Mouse (Mus musculus) liver, embryonic 11.5 days (tissue): ENCODE measurements around the gene Acsf3. TPM values are rescaled to one million over a fixed set of nuclear protein-coding genes. Genes with fewer than 3 reads are reported as not detected.

Experiments used
- ATAC-seq: fragments of 200-750 bp; cut with Nextera tagmentation; replicated peaks from 2 replicates; pipeline ENCODE4 v1.8.0; 2017; ENCODE audit warnings: moderate number of reproducible peaks, mild to moderate bottlenecking, moderate TSS enrichment, moderate library complexity; ENCODE audit not compliant: low FRiP score
- DNase-seq: peaks from one replicate; pipeline ENCODE4 v3.0.0-alpha.2; 2017; ENCODE audit warnings: low spot score
- H3K27ac ChIP-seq: fragments of 300-500 bp; sonication (generic); 2 replicates; pipeline ENCODE4 v1.5.1; 2014; ENCODE audit warnings: mild to moderate bottlenecking, low read depth, low read length, control low read depth
- H3K27me3 ChIP-seq: fragments of 300-500 bp; sonication (generic); replicated peaks from 2 replicates; pipeline ENCODE4 v1.6.1; 2014; ENCODE audit warnings: low read length, mixed read lengths; ENCODE audit not compliant: control insufficient read depth, insufficient read depth
- H3K36me3 ChIP-seq: fragments of 300-500 bp; sonication (generic); 2 replicates; pipeline ENCODE4 v1.6.1; 2014; ENCODE audit warnings: mild to moderate bottlenecking, low read length, moderate library complexity, mixed read lengths; ENCODE audit not compliant: control insufficient read depth, insufficient read depth
- H3K4me1 ChIP-seq: fragments of 300-500 bp; sonication (generic); replicated peaks from 2 replicates; pipeline ENCODE4 v1.6.1; 2014; ENCODE audit warnings: low read length, mixed read lengths; ENCODE audit not compliant: control insufficient read depth, insufficient read depth
- H3K4me2 ChIP-seq: fragments of 300-500 bp; sonication (generic); 2 replicates; pipeline ENCODE4 v1.6.1; 2014; ENCODE audit warnings: mild to moderate bottlenecking, control low read depth, moderate library complexity
- H3K4me3 ChIP-seq: fragments of 300-500 bp; sonication (generic); 2 replicates; pipeline ENCODE4 v1.5.1; 2014; ENCODE audit warnings: low read depth, low read length, control low read depth
- H3K9ac ChIP-seq: fragments of 300-500 bp; sonication (generic); 2 replicates; pipeline ENCODE4 v1.6.1; 2014; ENCODE audit warnings: low read depth, low read length, control low read depth
- H3K9me3 ChIP-seq: fragments of 300-500 bp; sonication (generic); 2 replicates; pipeline ENCODE4 v1.6.1; 2016; ENCODE audit warnings: low read length, inconsistent platforms, mixed read lengths; ENCODE audit not compliant: control insufficient read depth
- WGBS: fragments of 180-500 bp; shearing (Covaris S2); extraction: QIAGEN DNeasy Blood & Tissue Kit; methylation state at CpG from one replicate; pipeline ENCODE4 v1.1.7; 2014; 5-methylcytosine and 5-hydroxymethylcytosine counted together
- polyA plus RNA-seq: library from polyadenylated mRNA; unstranded; fragments of >200 nt; fragmentation: Nextera tagmentation; extraction: Ambion mirVana; gene quantifications from 2 replicates; pipeline ENCODE4 v1.2.1, GENCODE M21; 2014

Acsf3 gene
- polyA plus RNA-seq, 1 experiment from 2014 or later = 16.6 TPM

DNA sequence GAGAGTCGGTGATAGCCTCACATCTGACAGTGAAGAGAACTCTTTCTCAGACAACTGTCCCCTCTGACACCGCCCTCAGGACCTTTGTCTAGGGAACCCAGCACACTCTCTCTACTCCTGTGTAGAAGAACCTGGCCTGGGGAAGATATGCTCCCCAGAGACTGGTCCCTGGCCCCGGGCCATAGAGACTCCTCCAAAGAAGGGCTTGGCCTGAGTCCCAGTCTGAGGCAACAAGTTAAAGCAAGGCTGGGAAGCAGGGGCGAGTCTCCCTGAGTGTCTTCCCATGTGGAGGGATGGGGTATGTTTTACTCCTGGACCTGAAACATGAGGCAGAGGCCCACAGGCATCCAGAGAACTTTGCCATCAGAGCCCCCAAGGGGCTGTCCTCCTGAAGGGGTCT lies 70.4 kb downstream of the Acsf3 start:
- no peak overlapping the region for H3K27ac ChIP-seq
- H3K9ac ChIP-seq = no peak overlapping the region
- DNase-seq (no peak), ATAC-seq (no peak)
- 76% methylated on average over 4 of the region's 4 CpGs for WGBS
- H3K36me3 ChIP-seq = no peaks in the 10 kb centered on the region
- no peak overlapping the region for H3K4me3 ChIP-seq
- H3K4me2 ChIP-seq = no peak overlapping the region
- 0 out of 2 replicates have a peak, but pooled peaks cover 2% of the 10 kb centered on the region for H3K4me1 ChIP-seq
- H3K27me3 ChIP-seq = peaks cover 28% of the 10 kb centered on the region
- no peaks in the 10 kb centered on the region for H3K9me3 ChIP-seq

DNA sequence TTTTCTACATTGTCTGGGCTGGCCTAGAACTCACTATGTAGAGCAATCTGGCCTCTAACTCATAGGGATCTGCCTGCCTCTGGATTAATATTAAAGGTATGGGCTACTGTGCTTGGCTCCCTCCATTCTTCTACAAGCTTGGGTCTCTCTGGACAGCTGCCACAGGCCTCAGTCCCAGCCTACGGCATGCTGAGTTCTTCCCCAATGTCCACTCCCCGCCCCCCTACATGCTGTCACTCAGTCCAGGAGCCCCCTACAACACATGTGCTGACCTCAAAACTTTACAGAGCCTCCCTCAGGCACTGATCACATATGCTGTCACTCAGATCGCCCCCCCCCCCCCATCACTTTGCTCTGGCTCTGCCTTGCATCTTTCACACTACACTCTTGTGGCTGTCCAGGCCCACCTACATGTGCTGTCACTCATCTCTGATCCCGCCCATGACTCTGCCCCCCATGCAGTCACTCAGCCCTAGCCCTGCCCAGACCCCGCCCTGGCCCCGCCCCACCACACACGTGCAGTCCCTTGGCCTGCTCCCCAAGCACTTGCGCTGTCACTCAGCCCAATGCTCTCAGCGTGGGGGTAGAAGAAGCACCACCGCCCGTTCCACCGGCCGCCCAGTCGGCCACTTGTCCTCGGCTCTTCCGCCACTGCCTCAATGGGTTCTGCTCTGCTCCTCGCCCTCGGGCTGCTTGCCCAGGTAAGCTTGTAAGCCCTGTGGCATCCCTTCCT lies 72.7 kb downstream of the Acsf3 start, which contains the start of gene Cdh15:
Gene Cdh15 (plus strand): TSS at position 138 of the 733 bp plus-strand sequence.
- no peak within 1 kb of the TSS for H3K4me3 ChIP-seq
- peak within 1 kb of the TSS; percentile 46 for H3K4me2 ChIP-seq
- peaks cover 22% of the 10 kb centered on the region for H3K27me3 ChIP-seq
- 0 out of 2 replicates have a peak, but pooled peaks cover 2% of the 10 kb centered on the region for H3K4me1 ChIP-seq
- H3K9me3 ChIP-seq = no peaks in the 10 kb centered on the region
- no peak within 1 kb of the TSS for H3K9ac ChIP-seq
- DNase-seq (peak; percentile 75), ATAC-seq (peak; percentile 90)
- no peak within 1 kb of the TSS for H3K27ac ChIP-seq
- 20% methylated on average over 17 of the region's 18 CpGs for WGBS
- no peaks in the 10 kb centered on the region for H3K36me3 ChIP-seq

DNA sequence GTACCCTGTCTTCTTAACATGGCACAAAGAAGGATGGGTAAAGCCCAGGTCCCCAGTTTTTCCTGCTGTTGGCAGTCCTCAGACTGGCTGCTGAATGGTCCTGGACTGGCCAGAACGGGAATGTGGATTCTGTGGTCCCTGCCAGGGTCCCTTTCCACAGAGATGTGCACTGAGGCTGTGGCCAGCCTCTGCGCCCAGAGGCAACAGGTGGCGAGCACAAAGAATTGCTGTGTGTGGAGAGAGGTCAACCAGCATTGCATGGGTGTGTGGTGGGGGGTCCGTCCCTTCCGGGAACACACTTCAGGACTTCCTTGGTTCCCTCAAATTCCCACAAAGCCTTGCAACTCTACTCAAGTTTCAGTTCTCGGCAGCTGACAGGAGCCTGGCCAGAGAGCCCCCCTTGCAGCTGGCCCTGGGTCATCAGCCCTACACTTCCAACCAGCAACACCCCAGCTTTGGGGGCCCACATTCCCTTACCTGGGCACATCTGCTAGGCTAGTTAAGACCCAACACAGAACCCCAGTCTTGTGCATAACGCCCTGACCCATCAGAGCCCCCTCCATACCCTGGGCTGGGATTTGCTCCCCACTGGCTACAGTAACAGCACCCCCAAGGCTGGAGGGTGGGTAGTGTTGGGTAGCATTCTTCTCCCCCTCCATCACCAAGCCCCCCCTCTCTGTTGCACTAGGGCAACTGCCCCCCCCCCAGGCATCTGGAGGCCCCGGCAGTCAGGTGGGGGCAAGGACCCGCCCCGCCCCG lies 74.0 kb downstream of the Acsf3 start:
- DNase-seq = no peak
- 70% methylated on average over 11 of the region's 11 CpGs for WGBS
- Histone ChIP-seq H3K4me3 (no peak overlapping the region), H3K9ac (no peak overlapping the region), H3K27ac (no peak overlapping the region), H3K9me3 (no peaks in the 10 kb centered on the region), H3K27me3 (peaks cover 23% of the 10 kb centered on the region), H3K4me2 (no peak overlapping the region), H3K4me1 (peaks cover 5% of the 10 kb centered on the region; the same call in 1 of the 2 replicates), H3K36me3 (no peaks in the 10 kb centered on the region)
- ATAC-seq = no peak

DNA sequence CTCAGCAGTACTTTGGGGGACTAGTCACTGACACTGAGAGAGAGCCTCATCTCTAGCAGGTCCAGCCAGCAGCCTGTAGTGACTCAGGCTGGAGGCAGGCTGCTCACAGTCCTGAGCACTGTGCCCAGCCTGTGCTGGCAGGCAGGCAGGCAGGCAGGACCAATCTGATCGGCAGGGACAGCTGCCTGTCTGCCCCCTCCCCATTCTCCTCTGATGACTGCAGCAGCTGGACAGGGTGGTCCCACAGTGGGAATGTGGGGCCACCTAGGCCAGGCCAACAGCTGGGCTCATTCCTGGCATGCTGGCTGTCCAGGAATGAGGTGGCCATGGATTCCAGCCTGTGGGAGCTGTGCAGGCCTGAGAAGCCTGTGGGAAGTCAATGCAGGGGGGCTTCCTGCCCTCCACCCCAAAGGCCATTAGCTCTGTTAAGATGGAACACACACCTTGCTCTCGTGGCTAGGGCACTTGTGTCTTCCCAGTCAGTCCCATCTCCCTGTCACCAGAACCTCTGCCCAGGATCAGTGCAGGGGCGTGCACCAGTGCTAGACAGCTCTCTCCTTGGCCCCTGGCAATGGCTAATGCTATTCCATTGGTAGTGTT lies 75.5 kb downstream of the Acsf3 start:
- H3K4me2 ChIP-seq = no peak overlapping the region
- H3K9ac ChIP-seq = no peak overlapping the region
- 55% methylated on average over 3 of the region's 3 CpGs for WGBS
- no peak overlapping the region for H3K27ac ChIP-seq
- DNase-seq (no peak), ATAC-seq (no peak)
- no peaks in the 10 kb centered on the region for H3K9me3 ChIP-seq
- no peak overlapping the region for H3K4me3 ChIP-seq
- no peaks in the 10 kb centered on the region for H3K36me3 ChIP-seq
- H3K27me3 ChIP-seq = peaks cover 23% of the 10 kb centered on the region
- peaks cover 5% of the 10 kb centered on the region; the same call in 1 of the 2 replicates for H3K4me1 ChIP-seq

DNA sequence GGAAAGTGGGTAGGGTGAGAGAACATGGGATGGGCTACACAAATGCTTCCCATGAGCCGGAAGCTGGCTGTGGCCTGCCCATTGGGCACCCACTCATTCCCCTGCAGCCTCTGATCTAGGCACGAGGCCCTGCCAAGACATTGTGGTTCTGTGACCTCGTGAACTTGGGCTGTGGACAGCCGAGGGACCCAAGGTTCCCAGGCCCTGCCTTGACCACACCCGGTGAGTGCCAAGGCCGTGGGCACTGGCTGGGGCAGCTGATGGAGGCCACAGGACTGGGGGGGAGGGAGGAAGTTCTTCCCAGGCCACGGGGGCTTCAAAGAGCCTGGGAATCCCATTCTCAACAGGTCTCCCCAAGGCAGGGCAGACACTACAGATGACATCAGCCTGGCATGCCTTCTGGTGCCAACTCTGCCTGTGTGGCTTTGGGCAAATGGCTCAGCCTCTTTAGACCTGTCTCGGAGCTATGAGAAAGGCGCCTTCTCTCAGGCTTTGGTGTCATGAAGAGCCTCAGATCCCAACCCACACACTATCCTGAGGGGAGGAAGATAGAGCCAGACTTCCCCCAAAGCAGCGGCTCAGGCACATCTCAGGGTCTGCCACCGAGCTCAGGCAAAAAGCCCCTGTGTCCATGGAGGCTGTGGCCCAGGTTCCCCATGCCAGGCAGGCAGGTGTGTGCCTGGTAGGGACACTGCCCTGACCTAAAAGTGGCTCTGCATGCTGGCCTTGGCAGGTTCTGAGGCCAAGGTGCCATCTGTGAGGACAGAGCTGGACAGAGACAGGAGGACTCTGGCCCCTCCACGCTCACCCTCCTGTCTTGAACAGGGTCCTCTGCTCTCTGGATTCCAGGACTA lies 76.6 kb downstream of the Acsf3 start:
- no peak overlapping the region for H3K27ac ChIP-seq
- no peak for ATAC-seq

DNA sequence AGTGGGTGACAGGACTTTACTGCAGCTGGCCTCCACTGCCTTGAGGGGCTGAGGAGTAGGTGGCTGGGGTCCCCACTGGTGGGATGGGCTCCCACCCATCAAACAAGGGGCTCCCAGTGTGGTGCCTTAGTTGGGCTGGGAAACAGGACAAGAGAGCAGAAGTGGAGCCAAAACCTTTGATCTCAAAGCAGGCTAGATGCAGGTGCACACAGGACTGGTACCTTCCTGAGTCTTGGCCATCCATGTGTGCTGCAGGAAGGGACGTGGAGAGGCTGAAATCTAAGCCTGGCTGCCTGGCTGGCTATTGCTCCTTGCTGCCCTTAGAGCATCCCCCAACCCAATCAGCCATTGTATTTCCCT lies 77.2 kb downstream of the Acsf3 start:
- Histone ChIP-seq H3K4me1 (peaks cover 5% of the 10 kb centered on the region; the same call in 1 of the 2 replicates), H3K27me3 (peaks cover 16% of the 10 kb centered on the region), H3K27ac (no peak overlapping the region), H3K9ac (no peak overlapping the region), H3K36me3 (no peaks in the 10 kb centered on the region), H3K9me3 (no peaks in the 10 kb centered on the region), H3K4me3 (no peak overlapping the region), H3K4me2 (no peak overlapping the region)
- ATAC-seq (no peak), DNase-seq (no peak)
- WGBS = 70% methylated on average over 1 of the region's 1 CpGs

More for the DNA sequence above, 76.6 kb downstream of the Acsf3 start:
- no peak overlapping the region for H3K9ac ChIP-seq
- H3K27me3 ChIP-seq = peaks cover 18% of the 10 kb centered on the region
- no peaks in the 10 kb centered on the region for H3K36me3 ChIP-seq
- H3K4me2 ChIP-seq = no peak overlapping the region
- H3K4me3 ChIP-seq = no peak overlapping the region
- H3K4me1 ChIP-seq = peaks cover 5% of the 10 kb centered on the region; the same call in 1 of the 2 replicates
- 73% methylated on average over 12 of the region's 12 CpGs for WGBS
- no peaks in the 10 kb centered on the region for H3K9me3 ChIP-seq
- DNase-seq = no peak

DNA sequence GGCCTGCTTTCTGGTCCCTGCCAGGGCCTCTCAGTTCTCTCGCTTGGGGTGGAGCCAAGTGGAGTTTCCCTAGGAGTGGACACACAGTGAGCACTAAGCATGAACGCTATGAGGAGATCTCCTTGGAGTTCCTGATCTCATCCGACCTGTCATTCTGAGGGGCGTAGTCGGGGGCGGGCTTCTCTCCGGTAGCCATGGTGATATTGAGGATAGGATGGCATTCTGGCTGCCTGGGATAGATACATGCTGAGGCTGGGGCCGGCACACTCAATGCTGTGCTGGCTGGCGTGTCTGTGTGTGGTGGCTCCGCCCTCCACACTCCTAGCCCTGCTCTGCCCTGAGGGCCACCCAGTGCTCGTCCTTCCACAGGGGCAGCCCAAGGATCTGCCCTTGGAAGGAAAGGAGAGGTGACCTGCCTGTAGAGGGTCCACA lies 78.1 kb downstream of the Acsf3 start:
- ATAC-seq (no peak), DNase-seq (no peak)
- peaks cover 4% of the 10 kb centered on the region; the same call in 1 of the 2 replicates for H3K4me1 ChIP-seq
- no peak overlapping the region for H3K9ac ChIP-seq
- H3K36me3 ChIP-seq = no peaks in the 10 kb centered on the region
- H3K4me2 ChIP-seq = no peak overlapping the region
- no peak overlapping the region for H3K4me3 ChIP-seq
- whole genome bisulfite sequencing = 37% methylated on average over 11 of the region's 11 CpGs
- H3K27me3 ChIP-seq = peaks cover 14% of the 10 kb centered on the region
- H3K27ac ChIP-seq = no peak overlapping the region
- no peaks in the 10 kb centered on the region for H3K9me3 ChIP-seq

DNA sequence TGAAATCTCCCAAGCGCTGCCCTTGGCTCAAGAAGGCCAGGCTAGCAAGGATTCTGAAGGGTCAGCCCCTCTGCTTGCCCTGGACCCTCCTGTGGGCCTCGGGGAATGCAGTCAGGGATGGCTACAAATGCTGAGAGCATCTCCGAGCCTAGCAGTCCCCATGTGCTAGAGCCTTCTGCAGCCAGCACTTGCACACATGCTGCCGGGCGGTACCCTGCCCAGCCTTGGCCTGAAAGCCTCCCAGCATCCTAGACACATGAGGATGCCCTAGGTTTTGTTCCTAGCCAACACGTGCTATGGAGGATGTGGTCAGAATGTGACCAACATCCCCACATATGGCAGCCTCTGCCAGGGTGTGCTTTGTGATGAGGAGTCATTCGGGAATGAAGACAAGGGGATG lies 79.1 kb downstream of the Acsf3 start:
- no peak overlapping the region for H3K4me3 ChIP-seq
- WGBS = 60% methylated on average over 7 of the region's 7 CpGs
- H3K27me3 ChIP-seq = peaks cover 5% of the 10 kb centered on the region; the same call in 1 of the 2 replicates
- no peak for ATAC-seq
- no peak overlapping the region for H3K27ac ChIP-seq
- H3K9ac ChIP-seq = no peak overlapping the region
- H3K4me1 ChIP-seq = peaks cover 2% of the 10 kb centered on the region; the same call in 1 of the 2 replicates
- no peaks in the 10 kb centered on the region for H3K9me3 ChIP-seq
- no peak for DNase-seq
- no peak overlapping the region for H3K4me2 ChIP-seq
- H3K36me3 ChIP-seq = no peaks in the 10 kb centered on the region
